Mouse (Mus musculus): ENCODE measurements around the gene Zfp281. TPM values are rescaled to one million over a fixed set of nuclear protein-coding genes. Genes with fewer than 3 reads are reported as not detected.

The Zfp281 gene
- polyA plus RNA-seq, 1 experiment from 2014 or later: 14.1 TPM

- no peaks in the 10 kb centered on the region for H3K36me3 ChIP-seq (ENCODE audit: control insufficient read depth, insufficient read depth, low read length)
- 82% methylated on average over 11 of the region's 11 CpGs for WGBS
- H3K4me3 ChIP-seq (ENCODE audit: control insufficient read depth in 1 of 2, insufficient read depth in 1 of 2, low read depth in 1 of 2, low read length in 2 of 2): no peak overlapping the region
- no peak overlapping the region for H3K27ac ChIP-seq (replicated peaks in 1 of 2; ENCODE audit: control insufficient read depth in 1 of 2, insufficient read depth in 1 of 2, low read depth in 2 of 2, low read length in 2 of 2)
- no peak for ATAC-seq (ENCODE audit: insufficient number of reproducible peaks, insufficient read depth, low FRiP score, low read depth)
- H3K9me3 ChIP-seq (ENCODE audit: control insufficient read depth, low read length): no peaks in the 10 kb centered on the region
- H3K9ac ChIP-seq (ENCODE audit: low read length): no peak overlapping the region
- H3K4me2 ChIP-seq (ENCODE audit: low read length): no peak overlapping the region
- H3K27me3 ChIP-seq (ENCODE audit: control insufficient read depth, insufficient read depth, low read length): no peaks in the 10 kb centered on the region
- peaks cover 0 to 2% of the 10 kb centered on the region in 2 experiments; a peak in 1 of 4 replicates for H3K4me1 ChIP-seq (ENCODE audit: control insufficient read depth in 2 of 2, insufficient read depth in 2 of 2, low read length in 2 of 2)
Observed at GRCm38 (mm10) chr1:136614748-136615440, 9.8 kb upstream of the Zfp281 start.

- ATAC-seq (ENCODE audit: insufficient number of reproducible peaks, insufficient read depth, low FRiP score, low read depth): no peak
- Histone ChIP-seq H3K36me3 (ENCODE audit: control insufficient read depth, insufficient read depth, low read length) (no peaks in the 10 kb centered on the region), H3K9ac (ENCODE audit: low read length) (no peak overlapping the region), H3K27ac (replicated peaks in 1 of 2; ENCODE audit: control insufficient read depth in 1 of 2, insufficient read depth in 1 of 2, low read depth in 2 of 2, low read length in 2 of 2) (no peak overlapping the region), H3K4me3 (ENCODE audit: control insufficient read depth in 1 of 2, insufficient read depth in 1 of 2, low read depth in 1 of 2, low read length in 2 of 2) (no peak overlapping the region), H3K27me3 (ENCODE audit: control insufficient read depth, insufficient read depth, low read length) (no peaks in the 10 kb centered on the region), H3K9me3 (ENCODE audit: control insufficient read depth, low read length) (no peaks in the 10 kb centered on the region), H3K4me2 (ENCODE audit: low read length) (no peak overlapping the region), H3K4me1 (ENCODE audit: control insufficient read depth in 2 of 2, insufficient read depth in 2 of 2, low read length in 2 of 2) (peaks cover 0 to 2% of the 10 kb centered on the region in 2 experiments; a peak in 1 of 4 replicates)
- 67% methylated on average over 7 of the region's 7 CpGs for WGBS
Observed at GRCm38 (mm10) chr1:136617163-136617788, 7.4 kb upstream of the Zfp281 start.

GRCm38 (mm10) chr1:136618570-136618969 is 6.1 kb upstream of the Zfp281 start:
- ATAC-seq (ENCODE audit: insufficient number of reproducible peaks, insufficient read depth, low FRiP score, low read depth): no peak
- no peaks in the 10 kb centered on the region for H3K4me1 ChIP-seq (ENCODE audit: control insufficient read depth in 2 of 2, insufficient read depth in 2 of 2, low read length in 2 of 2)
- no peaks in the 10 kb centered on the region for H3K27me3 ChIP-seq (ENCODE audit: control insufficient read depth, insufficient read depth, low read length)
- no peaks in the 10 kb centered on the region for H3K9me3 ChIP-seq (ENCODE audit: control insufficient read depth, low read length)
- no peak overlapping the region for H3K9ac ChIP-seq (ENCODE audit: low read length)
- H3K4me2 ChIP-seq (ENCODE audit: low read length): no peak overlapping the region
- H3K4me3 ChIP-seq (ENCODE audit: control insufficient read depth in 1 of 2, insufficient read depth in 1 of 2, low read depth in 1 of 2, low read length in 2 of 2): no peak overlapping the region
- H3K36me3 ChIP-seq (ENCODE audit: control insufficient read depth, insufficient read depth, low read length): no peaks in the 10 kb centered on the region
- no peak overlapping the region for H3K27ac ChIP-seq (replicated peaks in 1 of 2; ENCODE audit: control insufficient read depth in 1 of 2, insufficient read depth in 1 of 2, low read depth in 2 of 2, low read length in 2 of 2)
- WGBS: 80% methylated on average over 1 of the region's 1 CpGs

GRCm38 (mm10) chr1:136625019-136625895 is 556 bp downstream of the Zfp281 start:
- Histone ChIP-seq H3K9ac (ENCODE audit: low read length) (peak overlapping the region; percentile 97), H3K4me1 (ENCODE audit: control insufficient read depth in 2 of 2, insufficient read depth in 2 of 2, low read length in 2 of 2) (peaks cover 10 to 33% of the 10 kb centered on the region in 2 experiments), H3K4me3 (ENCODE audit: control insufficient read depth in 1 of 2, insufficient read depth in 1 of 2, low read depth in 1 of 2, low read length in 2 of 2) (peak overlapping the region; percentile 95 to 96), H3K9me3 (ENCODE audit: control insufficient read depth, low read length) (no peaks in the 10 kb centered on the region), H3K4me2 (ENCODE audit: low read length) (peak overlapping the region; percentile 94), H3K27me3 (ENCODE audit: control insufficient read depth, insufficient read depth, low read length) (no peaks in the 10 kb centered on the region), H3K36me3 (ENCODE audit: control insufficient read depth, insufficient read depth, low read length) (peaks cover 32% of the 10 kb centered on the region), H3K27ac (replicated peaks in 1 of 2; ENCODE audit: control insufficient read depth in 1 of 2, insufficient read depth in 1 of 2, low read depth in 2 of 2, low read length in 2 of 2) (peak overlapping the region; percentile 80 to 93)
- ATAC-seq (ENCODE audit: insufficient number of reproducible peaks, insufficient read depth, low FRiP score, low read depth): peak; percentile 32; the same call in 1 of the 2 replicates
- WGBS: 1% methylated on average over 57 of the region's 92 CpGs

GRCm38 (mm10) chr1:136626141-136626540 is 1.4 kb downstream of the Zfp281 start:
- Histone ChIP-seq H3K4me2 (ENCODE audit: low read length) (peak overlapping the region; percentile 94), H3K4me3 (ENCODE audit: control insufficient read depth in 1 of 2, insufficient read depth in 1 of 2, low read depth in 1 of 2, low read length in 2 of 2) (peak overlapping the region; percentile 95 to 96), H3K27ac (replicated peaks in 1 of 2; ENCODE audit: control insufficient read depth in 1 of 2, insufficient read depth in 1 of 2, low read depth in 2 of 2, low read length in 2 of 2) (no peak overlapping the region; a peak in 1 of 4 replicates), H3K9ac (ENCODE audit: low read length) (peak overlapping the region; percentile 97), H3K4me1 (ENCODE audit: control insufficient read depth in 2 of 2, insufficient read depth in 2 of 2, low read length in 2 of 2) (peaks cover 10 to 33% of the 10 kb centered on the region in 2 experiments), H3K36me3 (ENCODE audit: control insufficient read depth, insufficient read depth, low read length) (peaks cover 32% of the 10 kb centered on the region), H3K27me3 (ENCODE audit: control insufficient read depth, insufficient read depth, low read length) (no peaks in the 10 kb centered on the region), H3K9me3 (ENCODE audit: control insufficient read depth, low read length) (no peaks in the 10 kb centered on the region)
- ATAC-seq (ENCODE audit: insufficient number of reproducible peaks, insufficient read depth, low FRiP score, low read depth): no peak
- 80% methylated on average over 7 of the region's 7 CpGs for WGBS

GRCm38 (mm10) chr1:136626756-136627155 is 2.1 kb downstream of the Zfp281 start:
- Histone ChIP-seq H3K4me3 (ENCODE audit: control insufficient read depth in 1 of 2, insufficient read depth in 1 of 2, low read depth in 1 of 2, low read length in 2 of 2) (no peak overlapping the region), H3K9ac (ENCODE audit: low read length) (no peak overlapping the region), H3K9me3 (ENCODE audit: control insufficient read depth, low read length) (no peaks in the 10 kb centered on the region), H3K27me3 (ENCODE audit: control insufficient read depth, insufficient read depth, low read length) (no peaks in the 10 kb centered on the region), H3K4me1 (ENCODE audit: control insufficient read depth in 2 of 2, insufficient read depth in 2 of 2, low read length in 2 of 2) (peaks cover 10 to 33% of the 10 kb centered on the region in 2 experiments), H3K36me3 (ENCODE audit: control insufficient read depth, insufficient read depth, low read length) (peaks cover 32% of the 10 kb centered on the region), H3K4me2 (ENCODE audit: low read length) (no peak overlapping the region), H3K27ac (replicated peaks in 1 of 2; ENCODE audit: control insufficient read depth in 1 of 2, insufficient read depth in 1 of 2, low read depth in 2 of 2, low read length in 2 of 2) (no peak overlapping the region)
- no peak for ATAC-seq (ENCODE audit: insufficient number of reproducible peaks, insufficient read depth, low FRiP score, low read depth)
- WGBS: 93% methylated on average over 5 of the region's 5 CpGs

GRCm38 (mm10) chr1:136627591-136627990 is 2.9 kb downstream of the Zfp281 start:
- Histone ChIP-seq H3K4me3 (ENCODE audit: control insufficient read depth in 1 of 2, insufficient read depth in 1 of 2, low read depth in 1 of 2, low read length in 2 of 2) (no peak overlapping the region), H3K27ac (replicated peaks in 1 of 2; ENCODE audit: control insufficient read depth in 1 of 2, insufficient read depth in 1 of 2, low read depth in 2 of 2, low read length in 2 of 2) (no peak overlapping the region), H3K4me1 (ENCODE audit: control insufficient read depth in 2 of 2, insufficient read depth in 2 of 2, low read length in 2 of 2) (peaks cover 10 to 33% of the 10 kb centered on the region in 2 experiments), H3K36me3 (ENCODE audit: control insufficient read depth, insufficient read depth, low read length) (peaks cover 32% of the 10 kb centered on the region), H3K9me3 (ENCODE audit: control insufficient read depth, low read length) (no peaks in the 10 kb centered on the region), H3K9ac (ENCODE audit: low read length) (no peak overlapping the region), H3K27me3 (ENCODE audit: control insufficient read depth, insufficient read depth, low read length) (no peaks in the 10 kb centered on the region), H3K4me2 (ENCODE audit: low read length) (peak overlapping the region; percentile 34)
- WGBS: 72% methylated on average over 5 of the region's 5 CpGs
- no peak for ATAC-seq (ENCODE audit: insufficient number of reproducible peaks, insufficient read depth, low FRiP score, low read depth)
